Mouse (Mus musculus) intestine, postnatal 0 days (tissue): ENCODE measurements around the gene Decr2. TPM values are rescaled to one million over a fixed set of nuclear protein-coding genes. Genes with fewer than 3 reads are reported as not detected.

Experiments used
- ATAC-seq: fragments of 200-750 bp; cut with Nextera tagmentation; 2 replicates; pipeline ENCODE4 v1.8.0; 2017; ENCODE audit warnings: mild to moderate bottlenecking, moderate TSS enrichment, moderate library complexity
- H3K27ac ChIP-seq: fragments of 300-500 bp; sonication (generic); 2 replicates; pipeline ENCODE4 v1.5.1; 2014; ENCODE audit warnings: mild to moderate bottlenecking, low read depth, low read length, moderate library complexity
- H3K27me3 ChIP-seq: fragments of 300-500 bp; sonication (generic); replicated peaks from 2 replicates; pipeline ENCODE4 v1.6.1; 2014; ENCODE audit warnings: low read length, mixed read lengths; ENCODE audit not compliant: control insufficient read depth, insufficient read depth
- H3K36me3 ChIP-seq: fragments of 300-500 bp; sonication (generic); 2 replicates; pipeline ENCODE4 v1.6.1; 2014; ENCODE audit warnings: mild to moderate bottlenecking, moderate library complexity; ENCODE audit not compliant: control insufficient read depth, insufficient read depth
- H3K4me1 ChIP-seq: fragments of 300-500 bp; sonication (generic); replicated peaks from 2 replicates; pipeline ENCODE4 v1.6.1; 2014; ENCODE audit warnings: antibody characterized with exemption, low read length, mixed read lengths; ENCODE audit not compliant: control insufficient read depth, insufficient read depth
- H3K4me2 ChIP-seq: fragments of 300-500 bp; sonication (generic); replicated peaks from 2 replicates; pipeline ENCODE4 v1.6.1; 2014; ENCODE audit warnings: low read depth, mild to moderate bottlenecking, moderate library complexity
- H3K4me3 ChIP-seq: fragments of 300-500 bp; sonication (generic); 2 replicates; pipeline ENCODE4 v1.5.1; 2014; ENCODE audit warnings: low read depth, low read length
- H3K9ac ChIP-seq: fragments of 300-500 bp; sonication (generic); 2 replicates; pipeline ENCODE4 v1.6.1; 2014; ENCODE audit warnings: mild to moderate bottlenecking, low read depth, low read length
- H3K9me3 ChIP-seq: fragments of 300-500 bp; sonication (generic); 2 replicates; pipeline ENCODE4 v1.6.1; 2016; ENCODE audit warnings: mixed run types; ENCODE audit not compliant: control insufficient read depth
- CTCF ChIP-seq: sonication (generic); IDR thresholded peaks from 2 replicates; pipeline ENCODE4 v1.5.1; 2016; ENCODE audit warnings: low read depth, mild to moderate bottlenecking, control low read depth, antibody characterized with exemption, moderate library complexity
- WGBS: fragments of 180-500 bp; shearing (Covaris S2); extraction: QIAGEN DNeasy Blood & Tissue Kit; methylation state at CpG from one replicate; pipeline ENCODE4 v1.1.7; 2014; 5-methylcytosine and 5-hydroxymethylcytosine counted together
- polyA plus RNA-seq: library from polyadenylated mRNA; unstranded; fragments of >200 nt; fragmentation: Nextera tagmentation; extraction: Ambion mirVana; gene quantifications from 2 replicates; pipeline ENCODE4 v1.2.1, GENCODE M21; 2015

Gene Decr2
- polyA plus RNA-seq, 1 experiment from 2014 or later, result 37.4 TPM

DNA sequence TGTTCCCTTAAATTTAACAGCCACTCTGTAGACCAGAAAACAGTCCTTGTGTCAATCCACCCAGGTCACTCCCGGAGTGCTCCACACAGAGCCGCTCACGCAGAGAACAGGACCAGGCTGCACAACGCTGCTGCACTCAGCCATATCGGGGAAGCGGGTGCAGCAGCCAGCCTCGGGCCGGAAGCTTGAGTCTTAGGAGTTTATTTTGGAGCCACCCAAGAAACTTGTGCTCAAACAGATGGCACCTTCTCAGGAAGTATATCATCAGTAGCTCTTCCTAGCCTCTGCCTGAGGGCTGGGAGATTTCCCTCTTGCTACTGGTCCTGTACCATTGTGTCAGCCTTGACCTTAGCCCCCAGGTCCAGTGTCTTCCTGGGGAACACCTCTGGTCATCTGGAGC is 32.9 kb downstream of the Decr2 start:
- Histone ChIP-seq H3K4me2 (no peak overlapping the region), H3K27me3 (no peaks in the 10 kb centered on the region), H3K4me3 (no peak overlapping the region), H3K27ac (no peak overlapping the region), H3K36me3 (no peaks in the 10 kb centered on the region; the same call in 1 of the 2 replicates), H3K9me3 (no peaks in the 10 kb centered on the region), H3K4me1 (no peaks in the 10 kb centered on the region), H3K9ac (no peak overlapping the region)
- no peak for TF ChIP-seq CTCF
- WGBS, result 93% methylated on average over 8 of the region's 8 CpGs
- ATAC-seq, result no peak

DNA sequence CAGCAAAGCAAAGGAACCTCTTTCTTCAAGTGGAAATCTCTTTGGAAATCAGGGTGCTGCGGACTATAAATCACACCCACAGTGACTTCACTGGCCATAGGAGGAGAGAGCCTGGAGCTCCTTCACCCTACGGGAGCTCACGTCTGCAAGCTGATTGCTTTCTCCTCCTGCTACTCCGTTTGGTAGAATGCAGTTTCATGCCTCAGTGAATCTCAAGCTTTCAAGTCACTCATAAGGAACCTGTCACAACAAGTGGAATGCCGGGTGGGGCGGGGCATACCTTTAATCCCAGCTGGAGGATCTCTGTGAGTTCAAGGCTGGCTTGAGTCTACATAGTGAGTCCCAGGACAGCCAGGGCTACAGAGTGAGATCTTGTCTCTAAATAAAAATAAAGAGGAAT is 35.0 kb downstream of the Decr2 start:
- Histone ChIP-seq H3K36me3 (no peaks in the 10 kb centered on the region; the same call in 1 of the 2 replicates), H3K27ac (no peak overlapping the region), H3K4me2 (no peak overlapping the region), H3K27me3 (no peaks in the 10 kb centered on the region), H3K9ac (no peak overlapping the region), H3K4me1 (no peaks in the 10 kb centered on the region), H3K9me3 (no peaks in the 10 kb centered on the region), H3K4me3 (no peak overlapping the region)
- WGBS, result 76% methylated on average over 6 of the region's 6 CpGs
- no peak for TF ChIP-seq CTCF
- ATAC-seq, result no peak

DNA sequence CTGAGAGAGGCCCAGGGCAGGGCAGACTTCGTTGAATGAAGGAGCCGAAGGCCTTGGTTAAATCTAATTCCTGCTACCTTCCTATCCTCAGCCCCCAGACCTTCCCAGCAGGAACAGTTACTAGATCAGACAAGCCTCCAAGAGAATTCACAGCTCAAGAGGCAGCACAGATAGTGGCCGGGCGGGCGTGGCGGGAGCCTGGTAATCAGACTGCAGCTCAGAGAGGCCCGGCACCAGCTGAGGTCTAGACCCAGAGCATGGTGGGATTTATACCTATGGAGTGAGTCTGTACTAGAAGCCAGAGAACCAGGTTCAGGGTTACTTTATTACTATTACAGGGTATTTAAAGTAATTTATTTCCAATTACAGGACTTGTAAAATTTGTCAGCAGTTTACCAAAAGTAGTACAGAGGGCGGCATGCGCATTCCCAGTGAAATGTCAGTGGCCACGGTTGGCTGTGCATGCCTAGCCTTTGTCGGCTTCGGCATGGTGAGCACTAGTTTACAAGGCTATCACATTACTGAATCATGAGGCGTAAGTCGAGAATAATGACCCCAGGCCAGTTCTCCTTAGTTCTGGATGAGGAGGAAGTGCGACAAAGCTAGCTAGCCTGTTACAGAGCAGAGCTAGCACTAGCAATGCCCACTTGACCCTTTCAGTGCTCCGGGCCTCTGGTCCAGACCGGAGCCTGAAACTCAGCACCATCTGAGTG is 35.8 kb downstream of the Decr2 start:
- 57% methylated on average over 17 of the region's 17 CpGs for WGBS
- no peak overlapping the region for H3K27ac ChIP-seq
- no peak overlapping the region for H3K4me3 ChIP-seq
- H3K36me3 ChIP-seq, result no peaks in the 10 kb centered on the region; the same call in 1 of the 2 replicates
- TF ChIP-seq CTCF, result no peak
- ATAC-seq, result no peak
- H3K27me3 ChIP-seq, result no peaks in the 10 kb centered on the region
- H3K9me3 ChIP-seq, result no peaks in the 10 kb centered on the region
- no peaks in the 10 kb centered on the region for H3K4me1 ChIP-seq
- H3K4me2 ChIP-seq, result no peak overlapping the region
- H3K9ac ChIP-seq, result no peak overlapping the region

DNA sequence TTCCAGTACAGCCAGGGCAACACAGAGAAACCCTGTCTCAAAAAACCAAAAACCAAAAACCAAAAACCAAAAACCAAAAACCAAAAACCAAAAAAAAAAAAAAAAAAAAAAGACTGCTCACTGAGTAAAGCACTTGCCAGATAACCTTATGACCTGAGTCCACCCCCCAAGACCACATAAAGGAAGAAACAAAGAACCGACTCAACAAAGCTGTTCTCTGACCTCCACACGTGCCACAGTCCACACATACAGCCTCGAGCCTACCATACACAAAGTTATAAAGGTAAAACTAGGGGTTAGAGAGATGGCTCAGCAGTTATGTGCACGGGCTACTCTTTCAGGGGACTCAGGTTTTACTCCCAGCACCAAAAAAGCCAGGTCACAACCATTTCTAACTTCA is 37.4 kb downstream of the Decr2 start:
- 72% methylated on average over 4 of the region's 4 CpGs for WGBS
- Histone ChIP-seq H3K9me3 (no peaks in the 10 kb centered on the region), H3K36me3 (no peaks in the 10 kb centered on the region)

DNA sequence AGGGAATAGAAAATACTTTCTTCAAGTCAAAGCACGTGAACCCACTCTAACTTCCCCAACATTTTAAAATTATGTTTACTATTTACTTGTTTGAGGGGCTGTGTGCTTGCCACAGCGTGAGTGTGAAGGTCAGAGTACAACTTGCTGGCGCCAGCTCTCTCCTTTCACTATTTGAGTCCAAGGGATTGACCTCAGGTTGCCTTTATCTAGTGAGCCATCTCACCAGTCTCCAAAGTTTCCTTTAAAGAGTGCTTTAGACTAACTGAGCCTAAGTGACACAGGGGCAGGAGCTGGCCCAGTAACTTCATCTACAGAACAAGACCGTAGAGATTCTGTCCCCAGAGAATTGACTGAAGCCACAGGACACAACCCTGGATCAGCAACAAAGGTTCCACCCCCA is 38.1 kb downstream of the Decr2 start:
- Histone ChIP-seq H3K9ac (no peak overlapping the region), H3K4me3 (no peak overlapping the region), H3K36me3 (no peaks in the 10 kb centered on the region), H3K9me3 (no peaks in the 10 kb centered on the region), H3K4me2 (no peak overlapping the region), H3K4me1 (no peaks in the 10 kb centered on the region), H3K27me3 (no peaks in the 10 kb centered on the region), H3K27ac (no peak overlapping the region)
- no peak for ATAC-seq
- no peak for TF ChIP-seq CTCF
- whole genome bisulfite sequencing, result 75% methylated on average over 4 of the region's 4 CpGs

More for the DNA sequence above, 37.4 kb downstream of the Decr2 start:
- TF ChIP-seq CTCF, result no peak
- no peak overlapping the region for H3K4me3 ChIP-seq
- H3K9ac ChIP-seq, result no peak overlapping the region
- H3K4me2 ChIP-seq, result no peak overlapping the region
- no peaks in the 10 kb centered on the region for H3K4me1 ChIP-seq
- H3K27me3 ChIP-seq, result no peaks in the 10 kb centered on the region
- no peak for ATAC-seq
- no peak overlapping the region for H3K27ac ChIP-seq

DNA sequence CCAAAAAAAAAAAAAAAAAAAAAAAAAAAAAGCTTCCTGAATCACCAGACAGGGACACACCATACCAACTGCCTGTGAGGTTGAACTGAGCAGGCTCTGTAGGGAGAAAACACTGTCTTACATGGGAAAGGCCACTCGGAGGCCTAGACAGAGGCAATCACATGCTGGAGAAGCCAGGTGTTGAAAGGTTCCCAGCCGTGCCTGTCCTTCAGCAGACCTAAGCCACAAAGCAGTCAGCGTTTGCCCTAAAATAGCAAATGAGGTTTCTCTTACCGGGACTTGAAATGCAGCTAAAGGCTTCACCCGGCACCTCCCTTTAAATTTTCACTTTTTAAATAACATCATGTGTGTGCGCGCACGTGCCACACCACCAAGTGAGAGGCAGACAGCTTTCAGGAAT is 42.0 kb downstream of the Decr2 start:
- Histone ChIP-seq H3K36me3 (no peaks in the 10 kb centered on the region), H3K4me3 (no peak overlapping the region), H3K27ac (no peak overlapping the region), H3K9me3 (no peaks in the 10 kb centered on the region), H3K27me3 (no peaks in the 10 kb centered on the region), H3K4me2 (no peak overlapping the region), H3K4me1 (no peaks in the 10 kb centered on the region), H3K9ac (no peak overlapping the region)
- ATAC-seq, result no peak
- WGBS, result 91% methylated on average over 8 of the region's 8 CpGs
- TF ChIP-seq CTCF, result no peak
